Mouse (Mus musculus): ENCODE results near the gene Luzp1.

Gene Luzp1

DNA sequence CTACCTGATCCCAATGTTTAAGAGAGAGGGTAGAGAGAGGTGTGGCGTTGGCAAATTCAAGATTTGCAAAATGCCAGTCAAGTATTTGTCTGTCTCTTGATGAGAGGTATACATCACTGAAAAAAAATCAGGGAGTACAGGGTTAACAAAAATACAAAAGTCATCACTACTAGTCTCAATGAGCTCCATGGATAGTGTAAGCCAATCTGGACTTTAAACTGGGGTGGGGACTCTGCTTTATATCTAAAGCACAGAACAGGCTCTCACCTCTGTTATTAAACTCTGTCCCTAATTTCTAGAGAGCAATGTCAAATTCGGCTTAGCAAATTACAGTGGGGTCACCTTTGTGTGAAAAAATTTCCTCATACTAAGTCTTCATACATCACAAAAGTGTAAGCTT lies 88.1 kb downstream of the Luzp1 start:
- no peak for DNase-seq

- DNase-seq = no peak
Measured at GRCm38 (mm10) chr4:136559690-136560089, 90.1 kb downstream of the Luzp1 start.

DNA sequence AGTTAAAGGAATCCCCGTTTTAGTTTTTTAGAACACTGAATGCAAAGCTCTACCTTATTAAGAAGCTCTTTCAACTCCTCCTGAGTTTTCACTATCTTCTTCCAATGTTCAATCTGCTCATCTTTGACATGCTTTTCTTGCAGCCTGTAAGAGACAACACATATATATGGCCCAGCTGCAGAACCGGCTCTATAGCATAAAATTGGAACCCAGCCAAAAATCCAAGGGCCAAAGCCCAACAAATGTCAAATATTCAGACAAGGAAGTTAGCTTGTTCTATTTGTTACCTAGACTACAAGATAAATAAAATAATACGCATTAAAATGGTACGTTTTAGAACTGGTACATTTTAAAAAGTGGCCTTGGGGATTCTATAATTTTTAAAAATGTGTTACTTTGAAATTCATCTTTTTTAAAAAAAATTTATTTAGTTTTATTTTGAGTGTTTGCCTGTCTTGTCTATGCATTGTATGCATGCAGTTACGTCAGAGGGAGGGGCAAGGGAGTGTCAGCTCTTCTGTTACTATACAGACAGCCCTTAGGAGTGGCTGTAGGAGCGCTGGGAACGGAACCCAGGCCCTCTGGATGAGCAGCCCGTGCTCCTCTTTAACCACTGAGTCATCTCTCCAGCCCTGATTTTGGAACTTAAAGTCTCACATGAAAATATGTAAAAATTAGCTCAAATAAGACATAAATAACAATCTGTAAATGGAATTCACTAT lies 90.9 kb downstream of the Luzp1 start:
- no peak for DNase-seq

DNA sequence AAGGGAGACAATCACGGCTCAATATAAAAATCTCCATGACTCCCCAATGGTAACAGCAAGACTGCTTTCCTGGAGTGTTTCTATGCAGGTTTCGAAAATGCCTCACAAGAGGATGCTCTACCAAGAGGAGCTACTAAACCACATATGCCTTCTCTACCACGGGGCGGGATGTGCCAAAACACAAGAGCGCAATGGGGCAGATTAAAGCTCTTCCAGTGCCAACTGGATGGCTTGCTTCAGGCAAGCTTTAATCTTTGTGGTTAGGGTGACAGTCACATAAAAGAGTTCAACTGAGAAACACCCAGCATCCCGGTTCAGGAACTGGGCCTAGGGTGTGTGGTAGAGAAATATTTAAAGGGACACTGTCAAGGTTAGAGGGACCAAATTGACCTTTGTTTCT lies 93.2 kb downstream of the Luzp1 start:
- DNase-seq = no peak

GRCm38 (mm10) chr4:136568629-136569028 lies 99.1 kb downstream of the Luzp1 start:
- DNase-seq = peak; percentile 9 to 18

GRCm38 (mm10) chr4:136569998-136570397 lies 100.4 kb downstream of the Luzp1 start:
- DNase-seq = no peak

DNA sequence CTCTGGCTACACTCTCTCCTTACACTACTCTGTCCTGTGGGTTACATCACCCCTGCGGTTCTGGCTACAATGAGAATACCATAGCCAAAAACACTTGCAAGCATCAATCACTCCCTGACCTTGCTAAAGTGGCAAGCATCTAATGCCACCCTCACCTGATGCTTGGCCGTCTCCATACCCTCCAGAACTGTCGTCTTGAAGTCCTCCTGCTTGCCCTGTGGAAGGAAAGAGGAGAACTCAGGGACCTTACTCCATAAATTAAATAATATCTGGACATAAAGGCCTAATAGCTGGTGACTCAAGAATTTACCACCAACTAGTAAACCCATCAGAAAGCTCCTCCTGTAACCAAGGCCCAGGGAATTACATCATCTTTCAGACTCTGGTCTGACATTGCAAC lies 112.3 kb downstream of the Luzp1 start:
- no peak for DNase-seq

DNA sequence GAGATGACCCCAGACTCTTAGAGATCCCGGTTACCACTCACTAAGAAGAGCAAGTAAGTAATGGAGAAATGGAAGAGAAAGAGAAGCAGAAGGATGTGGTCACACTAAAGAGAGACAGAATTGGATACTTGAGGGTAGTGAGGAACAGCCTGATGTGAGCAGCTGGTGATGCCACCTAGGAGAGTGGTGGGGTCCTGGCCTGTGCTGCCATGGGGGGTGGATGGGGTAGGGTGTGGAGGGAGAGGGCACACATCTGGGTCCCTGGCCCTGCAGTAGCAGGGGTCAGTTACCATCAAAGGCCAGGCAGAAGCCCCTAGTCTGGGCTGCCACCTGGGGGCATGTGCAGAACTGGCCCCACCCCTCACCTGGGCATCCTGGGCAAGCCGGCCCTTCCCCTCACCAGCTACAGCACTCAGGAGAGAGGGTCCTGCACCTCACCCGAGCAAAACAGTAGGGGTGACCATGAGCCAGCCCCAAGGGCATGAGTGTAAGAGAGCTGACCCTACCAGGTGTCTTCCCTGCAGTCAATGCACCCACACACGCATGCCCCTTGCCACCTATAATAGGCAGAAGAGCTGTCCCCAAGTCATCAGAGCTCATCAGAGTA lies 117.8 kb downstream of the Luzp1 start:
- no peak for DNase-seq

- DNase-seq = no peak
Measured at GRCm38 (mm10) chr4:136588003-136588402, 118.4 kb downstream of the Luzp1 start.

DNA sequence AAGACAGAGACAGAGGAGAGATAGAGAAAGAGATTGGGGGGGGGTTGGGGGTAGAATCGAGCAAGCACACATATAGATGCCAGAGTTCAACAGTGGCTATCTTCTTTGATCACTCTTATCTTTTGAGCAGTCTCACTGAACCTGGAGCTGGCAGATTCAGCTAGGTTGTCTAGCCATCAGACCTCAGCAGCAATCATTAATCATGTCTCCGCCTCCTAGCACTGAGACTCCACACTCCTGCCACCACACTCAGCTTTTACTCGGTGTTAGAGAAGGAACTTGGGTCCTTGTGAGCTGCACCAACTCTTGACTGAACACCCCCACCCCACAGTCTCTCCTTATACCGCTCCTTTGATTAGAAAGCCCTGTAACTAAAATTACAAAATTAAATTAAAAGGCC lies 122.5 kb downstream of the Luzp1 start:
- DNase-seq = no peak

GRCm38 (mm10) chr4:136594006-136594405 lies 124.4 kb downstream of the Luzp1 start:
- DNase-seq = no peak

DNA sequence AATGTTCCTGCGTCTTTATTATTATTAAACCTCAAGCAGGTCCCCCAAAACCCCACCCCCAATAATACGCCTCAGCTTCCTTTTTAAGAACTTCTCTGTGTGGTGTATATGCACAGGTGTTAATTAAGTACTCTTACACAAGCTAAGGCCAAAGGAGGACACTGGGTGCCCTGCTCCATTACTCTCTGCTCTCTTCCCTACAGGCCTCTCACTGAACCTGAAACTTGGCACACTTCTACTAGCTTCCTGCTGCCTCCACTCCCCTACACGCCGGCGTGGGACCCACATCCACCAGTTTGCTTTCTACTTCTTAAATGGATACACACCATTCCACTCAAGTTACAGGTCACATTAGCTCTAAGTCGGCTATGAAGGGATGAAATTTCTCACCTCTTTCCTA lies 125.7 kb downstream of the Luzp1 start:
- DNase-seq = no peak

DNA sequence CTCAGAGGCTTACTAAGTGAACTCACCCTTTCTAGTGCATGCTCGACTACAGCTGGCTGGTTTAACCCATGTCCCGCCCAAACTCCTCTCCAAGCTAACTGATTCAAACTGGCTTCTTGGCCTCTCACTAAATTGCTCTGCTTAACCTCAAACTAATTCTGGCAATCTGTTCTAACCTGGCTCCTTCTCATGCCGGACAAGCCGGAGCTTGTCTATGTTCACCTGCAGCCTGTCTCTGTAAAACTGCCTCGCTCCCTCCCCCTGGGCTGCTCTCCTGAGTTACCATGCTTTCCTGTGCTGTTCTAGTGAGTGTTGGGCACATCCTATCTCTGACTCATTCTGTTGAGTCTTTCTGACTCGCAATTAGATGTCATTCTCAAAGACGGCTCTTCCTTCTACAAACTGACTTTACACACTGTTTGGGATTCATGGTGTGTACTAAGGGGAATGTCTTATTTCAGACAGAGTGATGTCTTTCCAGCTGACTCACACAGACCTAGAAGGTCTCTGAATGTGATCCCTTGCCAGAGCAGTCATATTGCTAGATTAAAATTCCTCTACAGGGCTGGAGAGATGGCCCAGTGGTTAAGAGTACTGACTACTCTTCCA lies 128.8 kb downstream of the Luzp1 start:
- DNase-seq = no peak

DNA sequence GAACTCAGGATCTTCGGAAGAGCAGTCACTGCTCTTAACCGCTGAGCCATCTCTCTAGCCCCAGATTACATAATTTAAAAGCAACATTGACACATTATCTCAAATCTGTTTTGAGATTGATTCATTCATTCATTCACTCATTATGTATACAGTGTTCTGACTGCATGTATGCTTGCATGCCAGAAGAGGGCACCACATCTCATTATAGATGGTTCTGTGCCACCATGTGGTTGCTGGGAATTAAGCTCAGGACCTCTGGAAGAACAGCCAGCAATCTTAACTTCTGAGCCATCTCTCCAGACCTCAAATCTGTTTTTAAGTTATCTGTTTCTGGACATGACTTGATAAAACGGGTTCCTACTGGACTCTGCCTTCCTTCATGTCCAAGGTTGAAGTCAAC lies 130.3 kb downstream of the Luzp1 start:
- DNase-seq = no peak

- DNase-seq = no peak
Measured at GRCm38 (mm10) chr4:136600536-136600935, 131.0 kb downstream of the Luzp1 start.

DNA sequence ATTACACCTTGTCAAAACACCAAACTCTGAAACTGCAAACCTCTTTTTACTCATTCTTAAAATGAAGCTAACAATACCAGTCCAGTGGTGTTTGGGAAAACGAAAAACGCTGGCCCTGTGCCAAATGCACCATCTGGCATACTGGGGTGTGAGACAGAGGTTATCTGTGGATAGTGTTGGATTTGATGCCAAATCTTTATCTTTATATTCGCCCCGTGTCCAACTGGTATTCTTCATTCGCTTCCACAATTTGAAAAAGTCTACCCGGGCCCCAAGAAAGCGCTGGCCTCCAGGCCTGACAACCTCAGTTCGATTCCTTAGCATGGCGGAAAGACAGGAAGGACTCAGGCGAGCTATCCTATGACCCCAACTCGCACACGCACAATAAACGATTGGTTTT lies 131.9 kb downstream of the Luzp1 start:
- peak; percentile 47 to 48 for DNase-seq

- peak; percentile 59 to 69 for DNase-seq
Measured at GRCm38 (mm10) chr4:136602018-136602554, 132.5 kb downstream of the Luzp1 start.

GRCm38 (mm10) chr4:136602568-136602967 lies 133.0 kb downstream of the Luzp1 start, which contains the start of gene Kdm1a:
Kdm1a (minus strand) TSS chr4:136602723.
- peak; percentile 97 to 98 for DNase-seq
